Mouse (Mus musculus) neural tube, embryonic 12.5 days (tissue): ENCODE measurements around the gene Fut8. TPM values are rescaled to one million over a fixed set of nuclear protein-coding genes. Genes with fewer than 3 reads are reported as not detected.
"Not testable (repeated sequence)": the region's sequence is repeated elsewhere in the genome, so short reads cannot be mapped to it uniquely, and the experiment has no call there.

Source experiments
- ATAC-seq: fragments of 200-750 bp; cut with Nextera tagmentation; 2 replicates; pipeline ENCODE4 v1.8.0; 2017; ENCODE audit warnings: low read depth, mild to moderate bottlenecking, moderate TSS enrichment, moderate library complexity; ENCODE audit not compliant: low FRiP score
- H3K27ac ChIP-seq: fragments of 300-500 bp; sonication (generic); 2 replicates; pipeline ENCODE4 v1.5.1; 2016
- H3K27me3 ChIP-seq: fragments of 300-500 bp; sonication (generic); replicated peaks from 2 replicates; pipeline ENCODE4 v1.6.1; 2016; ENCODE audit warnings: mild to moderate bottlenecking
- H3K36me3 ChIP-seq: fragments of 300-500 bp; sonication (generic); 2 replicates; pipeline ENCODE4 v1.6.1; 2016; ENCODE audit warnings: mild to moderate bottlenecking
- H3K4me1 ChIP-seq: fragments of 300-500 bp; sonication (generic); 2 replicates; pipeline ENCODE4 v1.6.1; 2016
- H3K4me2 ChIP-seq: fragments of 300-500 bp; sonication (generic); replicated peaks from 2 replicates; pipeline ENCODE4 v1.6.1; 2016; ENCODE audit warnings: mild to moderate bottlenecking
- H3K4me3 ChIP-seq: fragments of 300-500 bp; sonication (generic); 2 replicates; pipeline ENCODE4 v1.5.1; 2016
- H3K9ac ChIP-seq: fragments of 300-500 bp; sonication (generic); 2 replicates; pipeline ENCODE4 v1.6.1; 2016; ENCODE audit warnings: mild to moderate bottlenecking
- H3K9me3 ChIP-seq: fragments of 300-500 bp; sonication (generic); 2 replicates; pipeline ENCODE4 v1.6.1; 2016; ENCODE audit warnings: mild to moderate bottlenecking
- WGBS: fragments of 180-500 bp; shearing (Covaris S2); methylation state at CpG from one replicate; pipeline ENCODE4 v1.1.7; 2016; 5-methylcytosine and 5-hydroxymethylcytosine counted together
- polyA plus RNA-seq: library from polyadenylated mRNA; unstranded; fragments of >200 nt; fragmentation: Nextera tagmentation; extraction: Ambion mirVana; gene quantifications from 2 replicates; pipeline ENCODE4 v1.2.1, GENCODE M21; 2016

The Fut8 gene
- polyA plus RNA-seq, 1 experiment from 2014 or later, result 42.6 TPM

GRCm38 (mm10) chr12:77291864-77292263, 53.9 kb downstream of the Fut8 start:
- ATAC-seq, H3K27me3 ChIP-seq, H3K9me3 ChIP-seq, H3K4me2 ChIP-seq, H3K9ac ChIP-seq, H3K4me3 ChIP-seq, H3K36me3 ChIP-seq, H3K27ac ChIP-seq, H3K4me1 ChIP-seq: not testable (repeated sequence)
- WGBS, result 78% methylated on average over 2 of the region's 2 CpGs

- no peak overlapping the region for H3K4me3 ChIP-seq
- no peaks in the 10 kb centered on the region for H3K4me1 ChIP-seq
- no peaks in the 10 kb centered on the region for H3K27me3 ChIP-seq
- no peak overlapping the region for H3K27ac ChIP-seq
- H3K4me2 ChIP-seq, result no peak overlapping the region
- no peak for ATAC-seq
- WGBS, result 80% methylated on average over 4 of the region's 4 CpGs
- no peaks in the 10 kb centered on the region for H3K36me3 ChIP-seq
- no peaks in the 10 kb centered on the region for H3K9me3 ChIP-seq
- no peak overlapping the region for H3K9ac ChIP-seq
These were observed 54.7 kb downstream of the Fut8 start for GRCm38 (mm10) chr12:77292375-77293258.

GRCm38 (mm10) chr12:77296119-77296518, 58.2 kb downstream of the Fut8 start:
- H3K36me3 ChIP-seq, result no peaks in the 10 kb centered on the region
- WGBS, result 83% methylated on average over 1 of the region's 1 CpGs
- ATAC-seq, result no peak

GRCm38 (mm10) chr12:77297114-77297513, 59.2 kb downstream of the Fut8 start:
- no peaks in the 10 kb centered on the region for H3K9me3 ChIP-seq
- H3K9ac ChIP-seq, result no peak overlapping the region
- no peaks in the 10 kb centered on the region for H3K36me3 ChIP-seq
- H3K27ac ChIP-seq, result no peak overlapping the region
- WGBS, result 81% methylated on average over 4 of the region's 4 CpGs
- no peak overlapping the region for H3K4me2 ChIP-seq
- H3K4me3 ChIP-seq, result no peak overlapping the region
- no peaks in the 10 kb centered on the region for H3K27me3 ChIP-seq
- no peaks in the 10 kb centered on the region for H3K4me1 ChIP-seq
- ATAC-seq, result no peak

More at GRCm38 (mm10) chr12:77296119-77296518, 58.2 kb downstream of the Fut8 start:
- Histone ChIP-seq H3K4me3 (no peak overlapping the region), H3K4me1 (no peaks in the 10 kb centered on the region), H3K9ac (no peak overlapping the region), H3K27ac (no peak overlapping the region), H3K4me2 (no peak overlapping the region), H3K9me3 (no peaks in the 10 kb centered on the region), H3K27me3 (no peaks in the 10 kb centered on the region)

- H3K36me3 ChIP-seq, result no peaks in the 10 kb centered on the region
- 86% methylated on average over 2 of the region's 2 CpGs for WGBS
- ATAC-seq, result no peak
These were observed 59.9 kb downstream of the Fut8 start for GRCm38 (mm10) chr12:77297858-77298257.

GRCm38 (mm10) chr12:77302011-77302410, 64.1 kb downstream of the Fut8 start:
- Histone ChIP-seq H3K4me2 (no peak overlapping the region), H3K27ac (no peak overlapping the region), H3K27me3 (no peaks in the 10 kb centered on the region), H3K9me3 (no peaks in the 10 kb centered on the region), H3K9ac (no peak overlapping the region), H3K36me3 (no peaks in the 10 kb centered on the region), H3K4me1 (no peaks in the 10 kb centered on the region), H3K4me3 (no peak overlapping the region)
- WGBS, result 96% methylated on average over 1 of the region's 1 CpGs
- no peak for ATAC-seq

More at GRCm38 (mm10) chr12:77297858-77298257, 59.9 kb downstream of the Fut8 start:
- Histone ChIP-seq H3K4me1 (no peaks in the 10 kb centered on the region), H3K27ac (no peak overlapping the region), H3K27me3 (no peaks in the 10 kb centered on the region), H3K9ac (no peak overlapping the region), H3K9me3 (no peaks in the 10 kb centered on the region), H3K4me2 (no peak overlapping the region), H3K4me3 (no peak overlapping the region)

GRCm38 (mm10) chr12:77303367-77303766, 65.4 kb downstream of the Fut8 start:
- Histone ChIP-seq H3K4me2 (no peak overlapping the region), H3K27ac (no peak overlapping the region), H3K4me3 (no peak overlapping the region), H3K36me3 (no peaks in the 10 kb centered on the region), H3K9me3 (no peaks in the 10 kb centered on the region), H3K4me1 (no peaks in the 10 kb centered on the region), H3K27me3 (no peaks in the 10 kb centered on the region), H3K9ac (no peak overlapping the region)
- ATAC-seq, result no peak

GRCm38 (mm10) chr12:77305502-77305901, 67.6 kb downstream of the Fut8 start:
- WGBS, result 91% methylated on average over 3 of the region's 3 CpGs
- no peaks in the 10 kb centered on the region for H3K9me3 ChIP-seq
- H3K9ac ChIP-seq, result no peak overlapping the region
- no peaks in the 10 kb centered on the region for H3K27me3 ChIP-seq
- H3K4me1 ChIP-seq, result no peaks in the 10 kb centered on the region
- no peak overlapping the region for H3K27ac ChIP-seq
- H3K4me3 ChIP-seq, result no peak overlapping the region
- no peak overlapping the region for H3K4me2 ChIP-seq
- no peaks in the 10 kb centered on the region for H3K36me3 ChIP-seq
- ATAC-seq, result no peak

- Histone ChIP-seq H3K36me3 (no peaks in the 10 kb centered on the region), H3K9me3 (no peaks in the 10 kb centered on the region), H3K4me3 (no peak overlapping the region), H3K27ac (no peak overlapping the region), H3K4me2 (no peak overlapping the region), H3K27me3 (no peaks in the 10 kb centered on the region), H3K9ac (no peak overlapping the region), H3K4me1 (no peaks in the 10 kb centered on the region)
- 81% methylated on average over 3 of the region's 3 CpGs for WGBS
- no peak for ATAC-seq
These were observed 68.9 kb downstream of the Fut8 start for GRCm38 (mm10) chr12:77306759-77307314.

- Histone ChIP-seq H3K4me1 (no peaks in the 10 kb centered on the region), H3K27me3 (no peaks in the 10 kb centered on the region), H3K9ac (no peak overlapping the region), H3K36me3 (no peaks in the 10 kb centered on the region), H3K9me3 (no peaks in the 10 kb centered on the region), H3K4me3 (no peak overlapping the region), H3K4me2 (no peak overlapping the region), H3K27ac (no peak overlapping the region)
- ATAC-seq, result no peak
These were observed 71.6 kb downstream of the Fut8 start for GRCm38 (mm10) chr12:77309507-77309906.

- no peaks in the 10 kb centered on the region for H3K4me1 ChIP-seq
- H3K9me3 ChIP-seq, result no peaks in the 10 kb centered on the region
- H3K4me3 ChIP-seq, result no peak overlapping the region
- no peaks in the 10 kb centered on the region for H3K27me3 ChIP-seq
- no peak overlapping the region for H3K27ac ChIP-seq
- no peaks in the 10 kb centered on the region for H3K36me3 ChIP-seq
- H3K9ac ChIP-seq, result no peak overlapping the region
- ATAC-seq, result no peak
- H3K4me2 ChIP-seq, result no peak overlapping the region
These were observed 75.6 kb downstream of the Fut8 start for GRCm38 (mm10) chr12:77313502-77313901.

GRCm38 (mm10) chr12:77324142-77324541, 86.2 kb downstream of the Fut8 start:
- Histone ChIP-seq H3K36me3 (no peaks in the 10 kb centered on the region), H3K27me3 (no peaks in the 10 kb centered on the region), H3K27ac (no peak overlapping the region), H3K4me1 (no peaks in the 10 kb centered on the region), H3K4me2 (no peak overlapping the region), H3K9ac (no peak overlapping the region), H3K9me3 (no peaks in the 10 kb centered on the region), H3K4me3 (no peak overlapping the region)
- ATAC-seq, result no peak
- WGBS, result 73% methylated on average over 3 of the region's 3 CpGs

- no peak overlapping the region for H3K27ac ChIP-seq
- no peak overlapping the region for H3K4me2 ChIP-seq
- H3K4me3 ChIP-seq, result no peak overlapping the region
- 88% methylated on average over 1 of the region's 1 CpGs for whole genome bisulfite sequencing
- H3K9me3 ChIP-seq, result no peaks in the 10 kb centered on the region
- ATAC-seq, result no peak
- no peaks in the 10 kb centered on the region for H3K4me1 ChIP-seq
- no peaks in the 10 kb centered on the region for H3K27me3 ChIP-seq
- H3K9ac ChIP-seq, result no peak overlapping the region
- H3K36me3 ChIP-seq, result no peaks in the 10 kb centered on the region
These were observed 108.6 kb downstream of the Fut8 start for GRCm38 (mm10) chr12:77346521-77346920.
